Mouse (Mus musculus) cerebellum, adult 2 months (tissue): ENCODE data around the gene Megf6. TPM values are rescaled to one million over a fixed set of nuclear protein-coding genes. Genes with fewer than 3 reads are reported as not detected.
A peak's percentile ranks its signal among the peaks of the same experiment; 100 is the strongest.

Experiments
- DNase-seq, 2 experiments: peaks; one replicate each; pipeline ENCODE4 v3.0.0; 2021
- H3K27ac ChIP-seq: fragments of 200-500 bp; 2 replicates; pipeline ENCODE4 v1.5.1; 2012; ENCODE audit warnings: low read length, control low read depth, inconsistent platforms; ENCODE audit not compliant: insufficient read depth
- H3K27me3 ChIP-seq: fragments of 200-500 bp; 2 replicates; pipeline ENCODE4 v1.6.1; 2012; ENCODE audit warnings: inconsistent platforms, mild to moderate bottlenecking, low read length, moderate library complexity; ENCODE audit not compliant: control insufficient read depth, insufficient read depth
- H3K4me1 ChIP-seq: fragments of 200-500 bp; 2 replicates; pipeline ENCODE4 v1.6.1; 2011; ENCODE audit warnings: low read length; ENCODE audit not compliant: control insufficient read depth, insufficient read depth
- H3K4me3 ChIP-seq: fragments of 200-500 bp; replicated peaks from 2 replicates; pipeline ENCODE3; 2011; ENCODE audit warnings: mild to moderate bottlenecking, low read depth, low read length, control low read depth; ENCODE audit not compliant: insufficient read depth
- CTCF ChIP-seq: fragments of 200-500 bp; IDR thresholded peaks from 2 replicates; pipeline ENCODE4 v1.5.1; 2011; ENCODE audit warnings: low read depth, mild to moderate bottlenecking, control low read depth, low read length, moderate library complexity, borderline replicate concordance; ENCODE audit not compliant: insufficient read depth
- POLR2A ChIP-seq: fragments of 200-500 bp; IDR thresholded peaks from 2 replicates; pipeline ENCODE4 v1.6.1; 2011; ENCODE audit warnings: low read length, control low read depth, borderline replicate concordance; ENCODE audit not compliant: insufficient read depth
- WGBS: fragments of 180-500 bp; shearing (Covaris S2); methylation state at CpG from one replicate; pipeline ENCODE4 v1.1.7; 2018; 5-methylcytosine and 5-hydroxymethylcytosine counted together
- polyA plus RNA-seq: library from polyadenylated mRNA; depleted of rRNA; stranded (reverse); fragments of >200 nt; gene quantifications from 2 replicates; pipeline ENCODE4 v1.2.3, GENCODE M21; 2012

Megf6 gene
- polyA plus RNA-seq, 1 experiment, result 2.6 TPM

DNA sequence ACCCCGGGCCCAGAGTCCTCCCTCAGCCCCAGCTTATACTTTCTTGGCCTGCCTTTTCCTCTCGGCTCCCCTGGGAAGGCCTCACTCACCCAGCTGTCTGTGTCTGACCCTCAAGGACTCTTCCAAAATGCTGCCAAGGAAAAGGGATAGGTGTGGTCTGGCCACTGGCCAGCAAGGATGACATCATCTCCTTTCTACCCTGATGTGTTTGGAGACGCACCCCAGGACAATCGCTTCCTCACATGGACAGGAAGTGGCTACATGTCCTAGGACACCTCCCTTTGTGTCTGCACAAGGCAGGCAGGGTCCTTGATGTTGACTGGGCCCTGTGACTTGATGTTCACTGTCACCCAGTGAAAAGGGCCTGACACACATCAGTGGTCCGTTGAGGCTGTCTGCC is 34.9 kb downstream of the Megf6 start:
- Histone ChIP-seq H3K27me3 (no peaks in the 10 kb centered on the region), H3K27ac (no peak overlapping the region), H3K4me3 (no peak overlapping the region), H3K4me1 (peaks cover 31% of the 10 kb centered on the region)
- TF ChIP-seq POLR2A, result no peak
- no peak for TF ChIP-seq CTCF
- WGBS, result 76% methylated on average over 5 of the region's 5 CpGs
- DNase-seq, result peak; percentile 27 to 31

DNA sequence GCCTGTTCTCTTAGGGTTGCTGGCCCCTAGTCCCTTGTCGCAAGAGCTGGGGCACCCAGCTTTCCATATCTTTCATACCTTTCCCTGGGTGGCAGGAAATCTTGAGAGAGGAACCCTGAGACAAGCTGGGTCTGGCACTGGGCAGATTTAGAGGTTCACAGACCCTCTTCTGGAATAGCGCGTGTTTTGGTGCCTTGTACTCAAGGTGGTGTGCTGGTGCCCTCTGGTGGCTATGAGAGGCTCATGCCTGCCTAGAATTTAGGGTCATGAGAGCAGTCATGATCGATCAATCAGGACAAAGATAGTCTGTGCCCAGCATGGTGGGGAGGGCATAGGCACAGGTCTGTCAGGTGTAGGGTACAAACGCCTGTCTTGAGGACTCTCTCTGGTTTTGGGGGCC is 36.7 kb downstream of the Megf6 start:
- peaks cover 31% of the 10 kb centered on the region for H3K4me1 ChIP-seq
- H3K27me3 ChIP-seq, result no peaks in the 10 kb centered on the region
- TF ChIP-seq POLR2A, result no peak
- TF ChIP-seq CTCF, result peak; percentile 99
- WGBS, result 17% methylated on average over 5 of the region's 5 CpGs
- no peak overlapping the region for H3K27ac ChIP-seq
- DNase-seq, result peak; percentile 49 to 75
- H3K4me3 ChIP-seq, result no peak overlapping the region

DNA sequence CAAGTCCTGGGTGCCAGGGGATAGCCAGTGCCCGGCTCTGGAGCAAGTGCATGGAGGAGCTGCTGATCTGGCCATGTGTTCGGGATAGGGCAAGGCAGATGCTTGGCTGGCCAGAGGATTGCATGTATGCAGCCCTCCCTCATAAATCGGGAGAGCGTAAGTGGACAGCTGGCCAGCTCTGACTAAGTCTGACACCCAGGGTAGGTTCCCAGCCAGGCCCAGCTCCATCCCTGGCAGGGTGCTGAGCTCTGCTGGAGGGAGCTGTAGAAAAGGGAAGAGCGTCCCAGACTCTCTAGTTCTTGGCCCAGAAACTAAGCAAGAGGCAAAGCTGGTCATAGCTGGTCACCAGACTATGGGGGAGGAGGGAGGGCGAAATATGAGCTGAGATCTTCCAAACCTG is 38.5 kb downstream of the Megf6 start:
- DNase-seq, result no peak
- TF ChIP-seq CTCF (no peak), POLR2A (no peak)
- 76% methylated on average over 6 of the region's 6 CpGs for WGBS
- H3K27me3 ChIP-seq, result no peaks in the 10 kb centered on the region
- no peak overlapping the region for H3K27ac ChIP-seq
- no peak overlapping the region for H3K4me3 ChIP-seq
- H3K4me1 ChIP-seq, result peaks cover 25% of the 10 kb centered on the region

DNA sequence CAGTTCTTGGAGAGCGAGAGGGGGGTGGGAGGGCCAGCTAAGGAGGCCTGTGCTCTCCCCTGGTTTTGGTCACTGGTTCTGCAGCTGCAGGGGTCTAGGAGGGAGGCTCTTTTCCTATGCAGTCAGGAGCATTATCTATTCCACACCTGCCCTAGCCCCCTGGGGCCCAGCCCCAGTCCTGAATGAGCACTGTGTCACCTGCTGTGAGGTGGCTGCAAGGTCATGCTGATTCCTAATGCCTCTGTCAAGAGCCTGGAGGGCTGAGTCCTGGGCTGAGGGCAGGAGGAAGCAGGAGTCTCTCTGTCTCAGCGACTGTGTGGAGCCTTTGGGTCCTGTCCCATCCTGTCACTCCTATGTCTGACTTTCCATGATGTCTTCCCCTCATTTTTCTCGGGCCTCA is 39.3 kb downstream of the Megf6 start:
- no peak overlapping the region for H3K27ac ChIP-seq
- peaks cover 22% of the 10 kb centered on the region for H3K4me1 ChIP-seq
- no peaks in the 10 kb centered on the region for H3K27me3 ChIP-seq
- no peak overlapping the region for H3K4me3 ChIP-seq
- TF ChIP-seq POLR2A, result no peak
- no peak for TF ChIP-seq CTCF
- WGBS, result 69% methylated on average over 3 of the region's 3 CpGs
- DNase-seq, result no peak

DNA sequence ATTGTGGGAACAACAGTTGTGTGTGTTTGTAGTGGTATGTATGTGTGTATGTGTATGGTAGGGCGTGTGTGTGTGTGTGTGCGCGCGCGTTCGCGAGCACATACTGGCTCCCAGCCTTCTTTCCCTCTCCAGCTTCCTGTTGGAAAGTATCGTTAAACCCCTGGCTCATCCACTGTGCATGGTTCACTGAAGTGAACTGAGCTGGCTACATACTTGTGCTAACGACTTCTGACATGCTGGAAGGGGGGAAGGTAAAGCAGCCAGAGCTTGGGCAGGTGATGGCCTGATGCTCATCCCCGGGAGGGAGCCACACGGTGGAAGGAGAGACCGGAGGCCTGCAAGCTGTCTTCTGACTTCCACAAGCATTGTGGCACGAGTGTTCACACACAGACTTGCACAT is 40.9 kb downstream of the Megf6 start:
- TF ChIP-seq CTCF, result no peak
- no peak for TF ChIP-seq POLR2A
- Histone ChIP-seq H3K4me1 (peaks cover 14% of the 10 kb centered on the region; the same call in 1 of the 2 replicates), H3K27ac (no peak overlapping the region), H3K4me3 (no peak overlapping the region), H3K27me3 (no peaks in the 10 kb centered on the region)
- WGBS, result 71% methylated on average over 13 of the region's 13 CpGs
- DNase-seq, result no peak

DNA sequence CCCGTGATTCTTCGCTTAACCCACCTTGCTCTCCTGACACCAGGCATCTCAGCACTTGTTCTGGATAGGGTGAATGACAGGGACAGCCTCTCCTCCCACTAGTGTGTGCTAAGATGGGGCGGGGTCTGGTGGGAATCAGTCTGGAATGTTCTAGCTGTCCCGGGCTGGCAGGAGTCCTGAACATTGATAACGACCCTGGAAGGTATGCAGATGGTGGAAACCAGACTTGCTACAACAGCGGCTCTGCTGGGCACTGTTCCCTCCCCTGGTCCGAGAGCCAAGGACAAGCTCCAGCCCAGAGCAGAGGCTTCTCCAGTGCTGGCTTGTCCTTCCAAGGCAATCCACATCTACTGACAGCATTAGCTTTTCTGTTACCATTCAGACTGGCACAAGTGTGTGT is 43.1 kb downstream of the Megf6 start:
- no peak for DNase-seq
- Histone ChIP-seq H3K4me3 (no peak overlapping the region), H3K27me3 (no peaks in the 10 kb centered on the region), H3K4me1 (peaks cover 24% of the 10 kb centered on the region), H3K27ac (no peak overlapping the region)
- no peak for TF ChIP-seq POLR2A
- TF ChIP-seq CTCF, result no peak
- WGBS, result 27% methylated on average over 7 of the region's 7 CpGs

DNA sequence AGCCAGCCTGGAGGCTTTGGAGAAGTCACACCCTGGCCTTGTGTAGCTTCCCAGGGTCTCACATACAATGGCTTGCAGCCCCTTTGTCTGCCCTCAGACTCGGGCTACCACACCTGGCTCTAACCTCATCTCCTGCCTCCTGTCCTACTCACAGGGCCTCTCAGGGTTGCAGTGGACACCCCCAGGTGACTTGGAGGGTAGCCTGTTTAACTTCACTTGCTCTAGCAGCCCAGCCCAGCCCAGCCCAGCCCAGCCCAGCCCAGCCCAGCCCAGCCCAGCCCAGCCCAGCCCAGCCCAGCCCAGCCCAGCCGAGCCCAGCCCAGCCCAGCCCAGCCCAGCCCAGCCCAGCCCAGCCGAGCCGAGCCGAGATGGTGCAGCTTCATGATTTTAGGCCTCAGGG is 43.5 kb downstream of the Megf6 start:
- TF ChIP-seq POLR2A (no peak), CTCF (no peak)
- no peak for DNase-seq
- WGBS, result 85% methylated on average over 5 of the region's 5 CpGs
- H3K4me3 ChIP-seq, result no peak overlapping the region
- no peak overlapping the region for H3K27ac ChIP-seq
- no peaks in the 10 kb centered on the region for H3K27me3 ChIP-seq
- H3K4me1 ChIP-seq, result peaks cover 24% of the 10 kb centered on the region

DNA sequence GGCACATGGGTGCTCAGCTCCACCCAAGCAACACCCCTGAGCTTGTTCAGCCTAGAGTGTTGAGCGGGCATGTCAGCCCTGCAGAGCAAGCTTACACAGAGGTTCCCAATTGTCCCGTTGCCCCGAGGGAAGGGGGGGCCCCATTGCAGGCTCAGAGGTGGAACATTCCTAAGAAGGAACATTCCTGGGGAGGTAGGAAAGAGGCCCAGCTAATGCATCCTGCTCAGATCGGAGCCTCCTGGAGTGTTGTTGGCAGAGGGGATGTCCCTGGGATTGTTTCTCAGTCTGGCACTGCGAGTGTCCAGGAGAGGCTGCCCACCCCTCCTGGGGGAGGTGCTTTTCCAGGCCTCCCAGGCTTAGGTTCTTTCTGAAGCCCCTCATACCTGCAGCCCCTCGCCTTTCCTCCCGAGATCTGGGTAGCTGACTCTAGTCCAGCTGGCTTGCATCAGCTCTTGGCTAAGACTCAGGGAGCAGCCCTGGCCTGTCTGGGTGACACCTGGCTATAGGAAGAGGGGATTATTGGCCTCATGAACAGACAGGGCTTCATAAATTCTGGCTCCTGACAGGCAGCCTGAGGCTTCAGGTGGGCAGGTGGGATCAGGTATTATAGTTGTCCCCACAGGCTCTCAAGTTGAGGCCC is 47.3 kb downstream of the Megf6 start:
- no peaks in the 10 kb centered on the region for H3K27me3 ChIP-seq
- DNase-seq, result peak; percentile 61
- no peak overlapping the region for H3K27ac ChIP-seq
- H3K4me1 ChIP-seq, result peaks cover 24% of the 10 kb centered on the region
- TF ChIP-seq CTCF (no peak), POLR2A (no peak)
- WGBS, result 11% methylated on average over 7 of the region's 7 CpGs
- H3K4me3 ChIP-seq, result no peak overlapping the region

DNA sequence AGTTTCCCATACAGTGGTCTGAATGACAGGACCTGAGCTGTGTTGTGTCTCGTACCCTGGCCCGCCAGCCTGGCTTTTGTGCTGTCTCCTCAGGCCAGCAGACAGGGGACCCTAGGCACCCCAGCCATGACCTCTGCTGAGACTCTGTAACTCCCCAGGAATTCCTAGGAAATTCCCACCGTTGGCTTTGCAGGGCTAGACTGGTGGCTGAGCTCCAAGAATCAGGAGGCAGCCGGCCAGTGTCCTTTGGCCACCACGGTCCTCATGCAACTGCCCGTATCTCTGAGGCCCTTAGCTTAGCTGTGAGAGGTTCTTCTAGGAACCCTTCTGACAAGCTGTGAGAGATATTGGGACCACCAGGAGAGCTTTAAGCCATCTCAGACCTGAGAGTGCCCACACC is 52.2 kb downstream of the Megf6 start:
- WGBS, result 28% methylated on average over 6 of the region's 6 CpGs
- Histone ChIP-seq H3K4me1 (peaks cover 20% of the 10 kb centered on the region), H3K27ac (no peak overlapping the region), H3K4me3 (no peak overlapping the region), H3K27me3 (no peaks in the 10 kb centered on the region; the same call in 1 of the 2 replicates)
- TF ChIP-seq POLR2A (no peak), CTCF (no peak)
- DNase-seq, result peak in 1 of 2 experiments; percentile 38
